Mouse (Mus musculus) small intestine, adult 2 months (tissue): ENCODE measurements around the gene C130050O18Rik.

Experiments used
- CTCF ChIP-seq: fragments of 200-500 bp; IDR thresholded peaks from 2 replicates; pipeline ENCODE4 v1.5.1; 2012; ENCODE audit warnings: low read depth, mild to moderate bottlenecking, control low read depth, inconsistent platforms, low read length, moderate library complexity, mixed read lengths; ENCODE audit not compliant: insufficient replicate concordance, insufficient read length; ENCODE audit errors: extremely low read depth
- POLR2A ChIP-seq: fragments of 200-500 bp; IDR thresholded peaks from 2 replicates; pipeline ENCODE4 v1.6.1; 2012; ENCODE audit warnings: low read depth, mild to moderate bottlenecking, control low read depth, inconsistent platforms, low read length, moderate library complexity

DNA sequence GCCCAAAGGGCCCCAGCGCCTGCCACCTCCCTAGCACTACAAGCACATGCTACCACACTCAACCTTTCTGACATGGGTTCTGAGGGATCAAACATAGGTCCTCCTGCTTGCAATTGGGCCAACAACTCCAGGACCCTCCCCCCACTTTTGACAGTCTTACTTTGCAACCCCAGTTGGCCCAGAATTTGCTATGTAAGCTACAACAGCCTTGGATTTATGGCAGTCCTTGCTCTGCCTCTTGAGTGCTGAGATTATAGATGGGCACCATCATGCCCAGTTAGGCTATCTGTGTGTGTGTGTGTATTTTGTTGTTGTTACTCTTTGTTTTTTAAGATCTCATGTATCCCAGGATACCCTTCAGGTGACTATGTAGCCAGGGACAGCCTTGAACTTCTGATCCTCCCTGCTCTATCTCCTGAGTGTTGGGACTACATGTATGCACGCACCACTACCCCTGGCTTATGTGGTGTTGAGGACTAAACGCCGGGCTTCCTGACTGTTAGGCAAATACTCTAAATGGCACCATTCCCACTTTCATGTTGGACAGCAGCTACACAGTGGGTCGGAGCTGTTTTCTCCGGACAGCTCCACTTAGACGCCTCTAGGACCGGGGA, 25.2 kb upstream of the C130050O18Rik start:
- no peak for TF ChIP-seq POLR2A
- TF ChIP-seq CTCF = no peak
